ENCODE assay signal across 21 mouse cellular contexts in the genomic region with DNA sequence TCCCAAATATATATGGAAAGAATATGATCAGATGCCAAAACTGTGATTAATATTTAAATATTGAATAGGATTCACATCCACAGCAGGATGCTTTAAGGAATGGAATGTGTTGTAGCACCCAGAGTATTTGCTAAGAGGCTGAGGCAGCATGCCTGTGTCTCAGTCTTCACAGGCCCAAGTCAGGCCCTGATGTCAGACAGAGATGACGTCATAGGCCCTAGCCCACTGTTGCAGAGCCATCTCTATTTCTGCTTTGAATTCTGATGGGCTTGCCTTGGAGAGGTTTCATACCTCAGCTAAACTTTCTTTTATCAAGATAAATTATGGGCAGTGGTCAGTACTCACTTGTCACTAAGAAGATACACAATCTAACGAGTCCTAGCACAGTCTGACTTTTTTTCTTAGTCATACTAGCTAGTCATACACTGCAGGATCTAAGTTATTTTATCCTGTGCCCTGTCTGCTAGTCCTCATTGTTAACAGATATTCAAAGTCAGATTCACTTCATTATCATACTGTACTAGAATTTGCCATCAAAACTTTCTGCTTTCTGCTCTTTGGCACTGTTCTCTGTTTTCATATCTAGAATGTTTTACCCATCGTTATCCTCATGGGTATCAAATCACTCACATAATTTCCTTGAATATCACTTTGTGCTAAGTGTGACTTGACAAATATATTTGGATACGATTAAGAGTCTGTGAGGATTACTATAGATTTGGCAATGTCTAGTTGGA.
DNase-seq lines count a peak whose midpoint lies in the region; ATAC-seq lines count a peak whose summit lies in the region.
"Had no signal": no experiment of that assay in that cellular context is flagged by ENCODE, and none has a peak within 500 bp of the region (broad histone marks: within the 10 kb centered on the region; RNA-seq: fewer than 3 reads in every experiment).

No protein-coding gene starts in this region.

- H3K9ac ChIP-seq in embryonic facial prominence, embryonic 14.5 days (ENCODE audit: low read depth, low read length): no peak overlapping the region
- no peak overlapping the region for H3K9ac ChIP-seq in lung, embryonic 15.5 days
- H3K9ac ChIP-seq: embryonic facial prominence, embryonic 13.5 days; forebrain, embryonic 13.5 days; forebrain, embryonic 15.5 days; forebrain, postnatal 0 days had no signal

- 65% methylated on average over 4 of the region's 4 CpGs for WGBS in embryonic facial prominence, embryonic 14.5 days
- WGBS in embryonic facial prominence, embryonic 10.5 days: 89% methylated on average over 4 of the region's 4 CpGs
- 46% methylated on average over 4 of the region's 4 CpGs for WGBS in lung, embryonic 15.5 days

- no peak overlapping the region for H3K4me2 ChIP-seq in embryonic facial prominence, embryonic 14.5 days (ENCODE audit: low read depth, low read length)
- H3K4me2 ChIP-seq in lung, embryonic 15.5 days: no peak overlapping the region
- H3K4me2 ChIP-seq: embryonic facial prominence, embryonic 13.5 days; forebrain, embryonic 13.5 days; forebrain, embryonic 15.5 days had no signal

- no peaks in the 10 kb centered on the region for H3K36me3 ChIP-seq in embryonic facial prominence, embryonic 14.5 days (ENCODE audit: control insufficient read depth, insufficient read depth, low read length)
- H3K36me3 ChIP-seq in embryonic facial prominence, embryonic 10.5 days (replicated peaks): no peaks in the 10 kb centered on the region
- no peaks in the 10 kb centered on the region for H3K36me3 ChIP-seq in lung, embryonic 15.5 days
- H3K36me3 ChIP-seq: embryonic facial prominence, embryonic 13.5 days; forebrain, embryonic 15.5 days; G1E had no signal

- H3K4me3 ChIP-seq in embryonic facial prominence, embryonic 14.5 days (ENCODE audit: low read depth, low read length): no peak overlapping the region
- no peak overlapping the region for H3K4me3 ChIP-seq in embryonic facial prominence, embryonic 10.5 days
- no peak overlapping the region for H3K4me3 ChIP-seq in lung, embryonic 15.5 days
- H3K4me3 ChIP-seq: embryonic facial prominence, embryonic 13.5 days; forebrain, embryonic 13.5 days; forebrain, embryonic 15.5 days had no signal

- H3K4me1 ChIP-seq in embryonic facial prominence, embryonic 14.5 days (ENCODE audit: control insufficient read depth, insufficient read depth, low read length): no peaks in the 10 kb centered on the region
- no peaks in the 10 kb centered on the region for H3K4me1 ChIP-seq in embryonic facial prominence, embryonic 10.5 days
- 0 out of 2 replicates have a peak, but pooled peaks cover 5% of the 10 kb centered on the region for H3K4me1 ChIP-seq in lung, embryonic 15.5 days
- H3K4me1 ChIP-seq: embryonic facial prominence, embryonic 13.5 days; forebrain, embryonic 15.5 days had no signal

- ATAC-seq in embryonic facial prominence, embryonic 14.5 days (ENCODE audit: low read depth): peak; percentile 30; the same call in 1 of the 2 replicates
- peak; percentile 70; the same call in 1 of the 2 replicates for ATAC-seq in lung, embryonic 15.5 days (ENCODE audit: borderline replicate concordance, extremely low read depth, low FRiP score, low TSS enrichment)
- ATAC-seq: CD4-positive, CD25-positive, alpha-beta regulatory T cell, adult 4 months; forebrain, embryonic 13.5 days; forebrain, embryonic 15.5 days; forebrain, postnatal 0 days had no signal

- DNase-seq in embryonic facial prominence, embryonic 14.5 days (ENCODE audit: low spot score): no peak
- no peak for DNase-seq in embryonic facial prominence, embryonic 10.5 days (ENCODE audit: low spot score)
- no peak for DNase-seq in lung, adult 18-20 months
- peak; percentile 48 for DNase-seq in Muller cell, postnatal 12 days (ENCODE audit: inconsistent ontology term)
- DNase-seq: adrenal gland, adult 2 months; adrenal gland, postnatal 10 days; adrenal gland, postnatal 25 days; B cell, adult 2 months; cerebellum, adult 11 months; cerebellum, adult 18-20 months; cerebellum, adult 8-10 months; cerebellum, adult 9-11 months; cerebellum, postnatal 25 days; forebrain, postnatal 0 days had no signal

- H3K9me3 ChIP-seq in embryonic facial prominence, embryonic 14.5 days (ENCODE audit: control insufficient read depth, low read length): no peaks in the 10 kb centered on the region
- H3K9me3 ChIP-seq in embryonic facial prominence, embryonic 10.5 days: no peaks in the 10 kb centered on the region
- no peaks in the 10 kb centered on the region for H3K9me3 ChIP-seq in lung, embryonic 15.5 days
- H3K9me3 ChIP-seq: embryonic facial prominence, embryonic 13.5 days; forebrain, embryonic 13.5 days; forebrain, embryonic 15.5 days; G1E had no signal

- no peaks in the 10 kb centered on the region for H3K27me3 ChIP-seq in embryonic facial prominence, embryonic 14.5 days (replicated peaks; ENCODE audit: control insufficient read depth, insufficient read depth, low read length)
- H3K27me3 ChIP-seq in embryonic facial prominence, embryonic 10.5 days (replicated peaks; ENCODE audit: low read depth, poor library complexity, severe bottlenecking): no peaks in the 10 kb centered on the region
- H3K27me3 ChIP-seq in lung, embryonic 15.5 days: no peaks in the 10 kb centered on the region
- H3K27me3 ChIP-seq: CH12.LX; embryonic facial prominence, embryonic 13.5 days; forebrain, embryonic 13.5 days; forebrain, embryonic 15.5 days had no signal

- H3K27ac ChIP-seq in embryonic facial prominence, embryonic 14.5 days (replicated peaks; ENCODE audit: low read depth, low read length): no peak overlapping the region
- H3K27ac ChIP-seq in embryonic facial prominence, embryonic 10.5 days (replicated peaks): no peak overlapping the region
- no peak overlapping the region for H3K27ac ChIP-seq in lung, embryonic 15.5 days
- H3K27ac ChIP-seq: embryonic facial prominence, embryonic 13.5 days; forebrain, embryonic 13.5 days; forebrain, embryonic 15.5 days had no signal
